Mouse (Mus musculus) heart, postnatal 4 days (tissue): ENCODE measurements at regions not wholly inside any gene's neighbourhood (a gene's known extent, or its start where the extent isn't known, plus 50 kb on each side); places are given as distances from the start of the nearest gene placed in this dataset.
A peak's percentile ranks its signal among the peaks of the same experiment; 100 is the strongest.

Experiments
- DNase-seq: peaks from one replicate; pipeline ENCODE4 v3.0.0; 2021

DNA sequence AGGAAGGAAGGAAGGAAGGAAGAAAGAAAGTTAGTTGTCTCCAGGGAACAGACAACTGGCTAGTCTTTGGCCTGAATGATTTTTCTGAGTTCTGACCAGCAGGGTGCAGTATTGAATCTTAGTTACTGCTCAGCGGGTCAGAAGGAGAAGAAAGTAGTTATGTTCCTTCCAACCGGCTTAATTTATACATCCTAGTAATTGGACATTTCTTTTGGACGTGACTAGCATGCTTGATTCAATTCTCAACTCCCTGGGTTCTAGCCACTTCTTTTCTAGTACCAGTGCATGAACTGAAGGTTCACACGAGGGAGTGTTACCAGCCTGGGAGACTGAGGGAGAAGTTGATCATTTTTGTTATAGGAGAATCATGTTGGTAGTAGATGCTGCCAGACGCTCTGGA, 269.1 kb upstream of the 4930452B06Rik start:
- peak; percentile 78 for DNase-seq
